Mouse (Mus musculus): ENCODE results near the gene Ptk6. TPM values are rescaled to one million over a fixed set of nuclear protein-coding genes. Genes with fewer than 3 reads are reported as not detected.
A peak's percentile ranks its signal among the peaks of the same experiment; 100 is the strongest.

Ptk6 gene
- polyA plus RNA-seq, 1 experiment from 2014 or later, result 0.07 TPM

GRCm38 (mm10) chr2:181224994-181225393, 22.4 kb upstream of the Ptk6 start:
- H3K4me2 ChIP-seq (ENCODE audit: low read depth, low read length), result no peak overlapping the region
- no peak overlapping the region for H3K27ac ChIP-seq (ENCODE audit: low read length)
- no peak overlapping the region for H3K9ac ChIP-seq (ENCODE audit: low read length)
- no peak overlapping the region for H3K4me3 ChIP-seq (ENCODE audit: low read length)
- WGBS, result 71% methylated on average over 2 of the region's 2 CpGs
- H3K9me3 ChIP-seq (replicated peaks; ENCODE audit: control insufficient read depth, low read length), result no peaks in the 10 kb centered on the region
- peaks cover 6% of the 10 kb centered on the region for H3K4me1 ChIP-seq (ENCODE audit: control insufficient read depth, insufficient read depth, low read length)
- ATAC-seq (replicated peaks; ENCODE audit: extremely low read depth, insufficient read depth, low FRiP score), result no peak
- H3K27me3 ChIP-seq (ENCODE audit: control insufficient read depth, insufficient read depth, low read length), result no peaks in the 10 kb centered on the region
- no peaks in the 10 kb centered on the region for H3K36me3 ChIP-seq (ENCODE audit: control insufficient read depth, insufficient read depth)

DNA sequence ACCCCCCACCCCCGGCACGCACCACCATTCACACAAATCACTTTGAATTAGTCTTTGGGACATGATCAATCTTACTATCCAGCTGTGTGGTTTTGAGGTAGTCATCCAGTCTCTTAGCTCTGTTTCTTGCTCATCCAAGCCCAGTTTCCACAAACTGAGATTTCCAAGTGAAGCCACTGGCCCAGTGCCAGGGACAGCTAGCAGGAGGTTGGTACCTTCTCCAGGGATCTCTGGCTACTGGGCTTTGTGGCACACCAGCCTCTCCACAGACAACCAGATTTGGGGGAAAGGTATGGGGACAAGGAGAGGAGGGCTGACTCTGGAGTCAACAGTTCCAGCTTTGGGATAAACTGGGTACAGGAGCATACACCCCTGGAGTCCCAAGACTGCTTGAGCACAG, 17.8 kb upstream of the Ptk6 start:
- Histone ChIP-seq H3K4me2 (ENCODE audit: low read depth, low read length) (peak overlapping the region; percentile 75), H3K9ac (ENCODE audit: low read length) (peak overlapping the region; percentile 52; the same call in 1 of the 2 replicates), H3K4me1 (ENCODE audit: control insufficient read depth, insufficient read depth, low read length) (peaks cover 17% of the 10 kb centered on the region), H3K4me3 (ENCODE audit: low read length) (peak overlapping the region; percentile 48), H3K27ac (ENCODE audit: low read length) (peak overlapping the region; percentile 62), H3K27me3 (ENCODE audit: control insufficient read depth, insufficient read depth, low read length) (no peaks in the 10 kb centered on the region), H3K9me3 (replicated peaks; ENCODE audit: control insufficient read depth, low read length) (no peaks in the 10 kb centered on the region), H3K36me3 (ENCODE audit: control insufficient read depth, insufficient read depth) (no peaks in the 10 kb centered on the region)
- WGBS, result 32% methylated on average over 2 of the region's 2 CpGs
- ATAC-seq (replicated peaks; ENCODE audit: extremely low read depth, insufficient read depth, low FRiP score), result no peak

DNA sequence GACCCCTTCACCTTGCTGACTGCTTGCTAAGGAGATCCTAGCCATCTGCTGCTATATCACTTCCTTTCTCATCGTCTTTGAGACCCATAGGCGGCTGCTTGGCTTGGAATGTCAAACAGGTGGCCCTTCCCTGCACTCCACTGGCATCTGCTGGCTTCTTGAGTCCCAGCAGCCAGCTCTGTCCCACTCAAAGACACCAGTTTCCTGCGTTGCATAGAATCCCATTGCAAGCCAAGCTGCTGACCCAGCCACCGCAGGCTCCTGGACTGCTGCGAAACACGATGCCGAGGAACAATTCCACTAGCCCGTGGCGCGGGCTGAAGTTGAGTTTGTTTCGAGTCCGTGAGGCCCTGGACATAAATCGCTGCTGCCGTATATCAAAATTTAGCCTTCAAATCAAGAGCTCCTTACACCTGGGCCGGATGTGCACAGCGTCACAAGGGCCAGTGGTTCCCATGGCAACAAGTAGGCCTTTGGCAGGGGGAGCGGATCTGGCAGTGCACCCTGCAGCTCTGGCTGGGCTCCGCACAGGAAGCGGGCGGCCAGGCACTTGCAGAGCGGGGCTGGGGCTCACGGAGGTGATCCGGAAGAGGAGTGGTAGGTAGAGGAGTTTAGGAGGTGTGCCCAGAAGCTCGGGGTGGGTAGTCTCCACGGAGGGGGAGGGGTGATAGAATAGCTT, 17.1 kb upstream of the Ptk6 start, which contains the start of gene Fndc11:
Gene Fndc11, plus strand, starts transcription at position 476 of the 679 bp plus-strand sequence.
- Histone ChIP-seq H3K9me3 (replicated peaks; ENCODE audit: control insufficient read depth, low read length) (no peaks in the 10 kb centered on the region), H3K4me2 (ENCODE audit: low read depth, low read length) (peak within 1 kb of the TSS; percentile 75), H3K4me1 (ENCODE audit: control insufficient read depth, insufficient read depth, low read length) (peaks cover 17% of the 10 kb centered on the region), H3K4me3 (ENCODE audit: low read length) (peak within 1 kb of the TSS; percentile 48), H3K27me3 (ENCODE audit: control insufficient read depth, insufficient read depth, low read length) (no peaks in the 10 kb centered on the region), H3K27ac (ENCODE audit: low read length) (peak within 1 kb of the TSS; percentile 67), H3K36me3 (ENCODE audit: control insufficient read depth, insufficient read depth) (no peaks in the 10 kb centered on the region), H3K9ac (ENCODE audit: low read length) (peak within 1 kb of the TSS; percentile 52)
- WGBS, result 3% methylated on average over 25 of the region's 25 CpGs
- peak; percentile 94 for ATAC-seq (replicated peaks; ENCODE audit: extremely low read depth, insufficient read depth, low FRiP score)

- Histone ChIP-seq H3K9me3 (replicated peaks; ENCODE audit: control insufficient read depth, low read length) (no peaks in the 10 kb centered on the region), H3K36me3 (ENCODE audit: control insufficient read depth, insufficient read depth) (no peaks in the 10 kb centered on the region), H3K9ac (ENCODE audit: low read length) (no peak overlapping the region), H3K4me2 (ENCODE audit: low read depth, low read length) (peak overlapping the region; percentile 75; the same call in 1 of the 2 replicates), H3K27me3 (ENCODE audit: control insufficient read depth, insufficient read depth, low read length) (peaks cover 6% of the 10 kb centered on the region), H3K4me3 (ENCODE audit: low read length) (no peak overlapping the region), H3K27ac (ENCODE audit: low read length) (peak overlapping the region; percentile 67), H3K4me1 (ENCODE audit: control insufficient read depth, insufficient read depth, low read length) (peaks cover 17% of the 10 kb centered on the region)
- peak; percentile 4; the same call in 1 of the 2 replicates for ATAC-seq (replicated peaks; ENCODE audit: extremely low read depth, insufficient read depth, low FRiP score)
- WGBS, result 54% methylated on average over 5 of the region's 5 CpGs
Observed at GRCm38 (mm10) chr2:181218881-181219485, 16.4 kb upstream of the Ptk6 start.

DNA sequence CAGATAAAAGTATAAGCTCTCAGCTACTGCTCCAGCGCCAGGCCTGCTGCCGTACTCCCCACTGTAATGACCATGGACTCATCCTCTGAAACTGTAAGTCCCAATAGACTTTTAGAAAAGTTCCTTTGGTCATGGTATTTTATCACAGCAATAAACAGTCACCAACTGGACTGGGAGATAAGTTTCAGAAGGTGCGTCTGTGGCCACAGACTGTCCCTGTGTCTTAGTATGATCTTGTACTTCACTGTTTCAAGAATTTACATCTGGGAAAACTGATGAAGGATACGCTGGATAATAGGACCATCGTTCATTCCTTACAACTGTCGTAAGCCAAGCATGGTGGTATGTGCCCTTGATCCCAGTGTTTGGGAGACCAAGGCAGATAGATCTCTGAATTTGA, 13.4 kb upstream of the Ptk6 start:
- Histone ChIP-seq H3K4me1 (ENCODE audit: control insufficient read depth, insufficient read depth, low read length) (peaks cover 25% of the 10 kb centered on the region), H3K9me3 (replicated peaks; ENCODE audit: control insufficient read depth, low read length) (no peaks in the 10 kb centered on the region), H3K4me2 (ENCODE audit: low read depth, low read length) (no peak overlapping the region), H3K27me3 (ENCODE audit: control insufficient read depth, insufficient read depth, low read length) (peaks cover 32% of the 10 kb centered on the region), H3K36me3 (ENCODE audit: control insufficient read depth, insufficient read depth) (no peaks in the 10 kb centered on the region), H3K27ac (ENCODE audit: low read length) (no peak overlapping the region), H3K4me3 (ENCODE audit: low read length) (no peak overlapping the region), H3K9ac (ENCODE audit: low read length) (no peak overlapping the region)
- 84% methylated on average over 6 of the region's 6 CpGs for WGBS
- no peak for ATAC-seq (replicated peaks; ENCODE audit: extremely low read depth, insufficient read depth, low FRiP score)

GRCm38 (mm10) chr2:181213021-181213445, 10.4 kb upstream of the Ptk6 start, which contains the start of gene Srms:
Gene Srms, minus strand, starts transcription at chr2:181213185.
- peak within 1 kb of the TSS; percentile 52 for H3K9ac ChIP-seq (ENCODE audit: low read length)
- 2% methylated on average over 17 of the region's 17 CpGs for WGBS

DNA sequence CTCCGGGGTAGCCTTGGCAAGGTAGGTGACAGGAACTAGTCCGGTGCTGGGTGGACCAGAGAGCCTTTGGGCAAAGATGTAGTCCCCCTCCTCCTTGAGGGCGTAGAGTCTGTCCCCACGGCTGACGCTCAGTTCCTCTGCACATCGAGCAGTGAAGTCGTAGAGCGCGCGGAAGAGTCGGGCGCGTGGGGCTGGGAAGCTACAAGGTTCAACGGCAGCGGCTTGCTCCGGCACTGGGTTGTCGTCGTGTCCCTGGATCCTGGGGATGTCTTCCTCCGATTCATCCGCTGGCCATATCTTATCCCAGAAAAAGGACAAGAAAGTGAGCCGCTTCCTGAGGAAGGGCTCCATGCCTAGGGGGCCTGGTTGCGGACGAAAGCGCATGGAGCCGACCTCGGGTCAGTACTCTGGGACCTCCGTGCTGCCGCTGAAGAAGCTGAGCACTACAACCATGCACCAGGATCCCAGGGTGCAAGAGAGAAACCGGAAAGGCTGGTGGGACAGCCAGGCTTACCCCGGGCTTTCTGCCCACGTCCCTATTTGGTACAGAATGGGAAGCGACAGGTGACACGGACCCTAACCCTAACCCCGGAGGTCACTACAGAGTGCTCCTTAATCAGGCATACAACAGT, 9.9 kb upstream of the Ptk6 start:
- no peaks in the 10 kb centered on the region for H3K36me3 ChIP-seq (ENCODE audit: control insufficient read depth, insufficient read depth)
- peak overlapping the region; percentile 48 for H3K4me3 ChIP-seq (ENCODE audit: low read length)
- H3K27ac ChIP-seq (ENCODE audit: low read length), result no peak overlapping the region
- H3K27me3 ChIP-seq (ENCODE audit: control insufficient read depth, insufficient read depth, low read length), result peaks cover 35% of the 10 kb centered on the region
- 4% methylated on average over 34 of the region's 34 CpGs for WGBS
- peak overlapping the region; percentile 70 for H3K4me2 ChIP-seq (ENCODE audit: low read depth, low read length)
- ATAC-seq (replicated peaks; ENCODE audit: extremely low read depth, insufficient read depth, low FRiP score), result peak; percentile 28; the same call in 1 of the 2 replicates
- peak overlapping the region; percentile 52 for H3K9ac ChIP-seq (ENCODE audit: low read length)
- no peaks in the 10 kb centered on the region for H3K9me3 ChIP-seq (replicated peaks; ENCODE audit: control insufficient read depth, low read length)
- peaks cover 8% of the 10 kb centered on the region for H3K4me1 ChIP-seq (ENCODE audit: control insufficient read depth, insufficient read depth, low read length)

More at GRCm38 (mm10) chr2:181213021-181213445, 10.4 kb upstream of the Ptk6 start, which contains the start of gene Srms:
- Histone ChIP-seq H3K27ac (ENCODE audit: low read length) (no peak within 1 kb of the TSS), H3K27me3 (ENCODE audit: control insufficient read depth, insufficient read depth, low read length) (peaks cover 35% of the 10 kb centered on the region), H3K4me2 (ENCODE audit: low read depth, low read length) (peak within 1 kb of the TSS; percentile 70), H3K4me3 (ENCODE audit: low read length) (peak within 1 kb of the TSS; percentile 48), H3K36me3 (ENCODE audit: control insufficient read depth, insufficient read depth) (no peaks in the 10 kb centered on the region), H3K4me1 (ENCODE audit: control insufficient read depth, insufficient read depth, low read length) (peaks cover 8% of the 10 kb centered on the region), H3K9me3 (replicated peaks; ENCODE audit: control insufficient read depth, low read length) (no peaks in the 10 kb centered on the region)
- peak; percentile 37; the same call in 1 of the 2 replicates for ATAC-seq (replicated peaks; ENCODE audit: extremely low read depth, insufficient read depth, low FRiP score)

GRCm38 (mm10) chr2:181206118-181206517, 3.5 kb upstream of the Ptk6 start:
- Histone ChIP-seq H3K4me1 (ENCODE audit: control insufficient read depth, insufficient read depth, low read length) (no peaks in the 10 kb centered on the region), H3K9ac (ENCODE audit: low read length) (no peak overlapping the region), H3K36me3 (ENCODE audit: control insufficient read depth, insufficient read depth) (no peaks in the 10 kb centered on the region), H3K9me3 (replicated peaks; ENCODE audit: control insufficient read depth, low read length) (no peaks in the 10 kb centered on the region), H3K4me3 (ENCODE audit: low read length) (no peak overlapping the region), H3K4me2 (ENCODE audit: low read depth, low read length) (no peak overlapping the region), H3K27ac (ENCODE audit: low read length) (no peak overlapping the region), H3K27me3 (ENCODE audit: control insufficient read depth, insufficient read depth, low read length) (peaks cover 4% of the 10 kb centered on the region)
- 62% methylated on average over 9 of the region's 9 CpGs for WGBS
- ATAC-seq (replicated peaks; ENCODE audit: extremely low read depth, insufficient read depth, low FRiP score), result no peak

DNA sequence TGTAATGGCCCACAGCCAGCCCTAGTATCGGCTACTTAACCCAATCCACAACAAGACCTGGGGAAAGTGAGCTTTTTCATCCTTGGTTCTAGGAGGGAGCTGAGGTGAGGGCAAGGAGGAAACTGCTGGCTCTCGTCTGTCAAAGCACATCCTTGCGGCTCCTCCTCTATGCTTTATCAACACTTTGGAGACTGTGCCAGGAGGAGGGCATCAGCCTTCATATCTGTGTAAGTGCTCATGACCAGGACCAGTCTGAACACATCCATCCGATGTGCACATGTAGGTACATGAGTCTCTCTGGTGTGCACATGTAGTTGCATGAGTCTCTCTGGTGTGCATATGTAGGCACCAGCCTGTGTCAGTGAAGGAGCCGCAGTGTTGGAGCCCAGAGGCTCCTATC, 3.1 kb upstream of the Ptk6 start:
- Histone ChIP-seq H3K9ac (ENCODE audit: low read length) (no peak overlapping the region), H3K27me3 (ENCODE audit: control insufficient read depth, insufficient read depth, low read length) (peaks cover 2% of the 10 kb centered on the region; the same call in 1 of the 2 replicates), H3K36me3 (ENCODE audit: control insufficient read depth, insufficient read depth) (no peaks in the 10 kb centered on the region), H3K4me3 (ENCODE audit: low read length) (no peak overlapping the region), H3K4me2 (ENCODE audit: low read depth, low read length) (no peak overlapping the region), H3K9me3 (replicated peaks; ENCODE audit: control insufficient read depth, low read length) (no peaks in the 10 kb centered on the region), H3K4me1 (ENCODE audit: control insufficient read depth, insufficient read depth, low read length) (no peaks in the 10 kb centered on the region), H3K27ac (ENCODE audit: low read length) (no peak overlapping the region)
- no peak for ATAC-seq (replicated peaks; ENCODE audit: extremely low read depth, insufficient read depth, low FRiP score)
- WGBS, result 65% methylated on average over 5 of the region's 5 CpGs

Data from heart, embryonic 16.5 days (tissue).